Mouse (Mus musculus): ENCODE results near the gene Lta.

- TF ChIP-seq CTCF (IDR thresholded peaks at IDR 0.05; ENCODE audit: low read depth, low read length) (no peak), POLR2A (IDR thresholded peaks at IDR 0.05; ENCODE audit: extremely low read depth, insufficient read depth, low read length) (no peak)
Observed at GRCm38 (mm10) chr17:35196321-35196641, 8.9 kb downstream of the Lta start.

All from liver, adult 2 months (tissue).